Mouse (Mus musculus) Patski (cell line): ENCODE measurements at regions not wholly inside any gene's neighbourhood (a gene's known extent, or its start where the extent isn't known, plus 50 kb on each side); places are given as distances from the start of the nearest gene placed in this dataset.
A peak's percentile ranks its signal among the peaks of the same experiment; 100 is the strongest.

Source experiments
- ATAC-seq: fragments of 100-300 bp; one replicate; pipeline ENCODE4 v1.8.0; 2021
- CTCF ChIA-PET: fragments of 350-600 bp; sonication (Branson Sonifier 250); formaldehyde crosslinking; loops from one replicate; lab custom pipeline; 2022; ENCODE audit warnings: inconsistent platforms; lab: Charles Lee
- POLR2A ChIA-PET: fragments of 350-600 bp; sonication (Branson Sonifier 250); formaldehyde crosslinking; loops from one replicate; lab custom pipeline; 2022; ENCODE audit warnings: antibody characterized with exemption, inconsistent platforms; lab: Charles Lee
- DNase-seq: peaks from one replicate; pipeline ENCODE4 v3.0.0-alpha.2; 2011; ENCODE audit warnings: low read depth, low spot score
- H3K27me3 ChIP-seq: fragments of 371-371 bp; one replicate; pipeline ENCODE4 v1.5.1; 2021
- CTCF ChIP-seq: fragments of 100-300 bp; IDR thresholded peaks from one replicate; pipeline ENCODE4 v1.5.1; 2021
- in situ Hi-C: fragments of 300-500 bp; cut with MboI; formaldehyde crosslinking; loops from 3 replicates; pipeline ENCODE4 v1.11.1; 2018; ENCODE audit warnings: low pct_unique_long_range_greater_than_20kb, mixed read lengths

DNA sequence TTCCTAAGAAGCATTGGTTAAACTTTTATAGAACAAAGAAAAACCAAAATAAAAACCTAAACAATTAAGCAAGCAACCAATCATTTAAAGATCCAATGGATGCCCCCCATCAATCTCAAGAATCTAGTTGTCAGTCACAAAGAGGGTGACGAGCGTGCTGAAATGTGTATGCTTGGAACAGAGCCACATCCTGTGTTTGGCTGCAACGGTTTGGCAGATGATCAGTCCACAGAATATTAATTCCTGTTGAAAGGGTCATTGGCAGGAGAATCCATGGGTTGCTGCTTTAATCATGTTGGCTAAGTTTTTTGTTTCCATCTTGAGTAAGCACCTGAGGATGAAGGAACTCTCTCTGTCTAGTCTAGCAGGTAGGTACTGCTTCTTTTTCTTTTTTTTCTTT is 117.5 kb upstream of the Jag1 start:
- POLR2A ChIA-PET = no interaction called here
- DNase-seq (no peak), ATAC-seq (no peak)
- H3K27me3 ChIP-seq = no peaks in the 10 kb centered on the region
- in situ Hi-C loops = no loop called here
- no peak for TF ChIP-seq CTCF
- CTCF ChIA-PET = interaction anchor here (1.0 kb wide), 1 partner anchor 15 kb away, joined by 3 read pairs; no protein-coding TSS in a partner anchor

DNA sequence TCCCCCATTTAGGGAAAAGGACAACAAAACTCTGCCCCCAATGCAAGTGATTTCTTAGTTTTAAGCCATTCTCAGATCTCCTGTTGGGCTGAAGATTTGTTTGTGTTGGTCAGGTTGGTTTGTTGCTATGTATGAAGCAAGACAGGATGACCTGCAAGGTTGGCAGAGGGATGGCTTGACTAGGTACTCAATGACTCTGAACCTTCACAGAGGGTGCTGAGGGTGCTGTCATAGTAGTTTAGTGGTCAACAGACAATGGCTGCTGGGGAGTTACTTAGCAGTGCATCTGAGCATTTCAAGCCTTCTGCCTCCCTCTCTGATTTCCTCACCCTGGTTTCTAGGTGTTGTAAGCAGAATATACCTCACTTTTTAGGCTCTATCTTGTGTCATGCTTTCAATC is 114.7 kb upstream of the Jag1 start:
- ATAC-seq = peak; percentile 97
- TF ChIP-seq CTCF = no peak
- no peaks in the 10 kb centered on the region for H3K27me3 ChIP-seq
- POLR2A ChIA-PET = no interaction called here
- in situ Hi-C loops = no loop called here
- DNase-seq = peak; percentile 34
- CTCF ChIA-PET = no interaction called here

DNA sequence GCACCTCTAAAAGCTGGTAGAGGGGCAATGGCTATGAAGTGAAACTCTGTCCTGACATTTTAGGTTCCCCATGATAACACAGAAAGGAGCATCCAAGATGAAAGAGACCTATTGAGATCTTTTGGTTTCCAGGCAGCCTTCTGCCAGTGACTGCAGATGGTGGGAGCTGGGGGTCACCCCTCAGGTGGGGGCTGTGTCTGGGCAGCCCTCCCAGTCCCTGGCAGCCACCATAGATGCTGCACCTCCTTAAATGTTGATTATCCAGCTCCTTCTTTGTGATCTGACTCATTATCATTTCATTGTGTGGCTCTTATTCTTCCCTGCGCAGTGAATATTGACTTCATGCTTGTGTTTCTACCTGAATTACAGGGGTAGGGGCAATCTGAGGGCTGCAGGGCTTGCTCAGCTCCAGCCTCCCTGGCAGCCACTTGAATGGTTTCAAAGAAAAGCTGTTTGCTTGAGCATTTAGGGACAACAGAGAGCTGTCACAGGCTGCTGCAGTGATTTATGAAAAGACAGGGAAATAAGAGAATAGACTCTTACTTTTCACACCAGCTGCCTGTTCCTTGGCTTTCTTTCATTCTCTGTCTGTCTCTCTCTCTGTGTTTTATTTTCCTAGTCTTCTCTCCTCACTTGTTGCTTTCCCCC is 113.1 kb upstream of the Jag1 start:
- in situ Hi-C loops = no loop called here
- POLR2A ChIA-PET = no interaction called here
- CTCF ChIA-PET = no interaction called here
- no peaks in the 10 kb centered on the region for H3K27me3 ChIP-seq
- DNase-seq = no peak
- no peak for TF ChIP-seq CTCF
- no peak for ATAC-seq

DNA sequence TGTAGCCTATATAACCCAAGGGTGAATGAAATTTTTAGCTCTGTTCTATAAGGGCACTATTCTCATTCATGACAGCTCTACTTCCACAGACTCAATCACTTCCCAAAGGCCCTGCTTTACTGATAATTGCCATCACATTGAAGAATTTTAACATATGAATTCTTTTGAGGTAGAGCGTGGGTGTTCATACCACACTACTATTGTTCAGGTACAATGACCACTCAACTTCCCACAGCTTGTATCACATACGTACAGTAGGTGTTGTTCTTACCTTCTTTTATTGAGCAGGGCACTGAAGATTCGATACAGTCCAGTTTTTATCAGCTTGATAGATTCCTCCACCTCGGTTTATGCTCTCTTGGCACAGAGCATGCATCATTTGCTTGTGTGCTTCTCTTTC is 111.1 kb upstream of the Jag1 start:
- in situ Hi-C loops = no loop called here
- POLR2A ChIA-PET = no interaction called here
- CTCF ChIA-PET = interaction anchor here (1.0 kb wide), 1 partner anchor 14 kb away, joined by 3 read pairs; no protein-coding TSS in a partner anchor
- H3K27me3 ChIP-seq = no peaks in the 10 kb centered on the region
- no peak for TF ChIP-seq CTCF
- DNase-seq (no peak), ATAC-seq (no peak)

DNA sequence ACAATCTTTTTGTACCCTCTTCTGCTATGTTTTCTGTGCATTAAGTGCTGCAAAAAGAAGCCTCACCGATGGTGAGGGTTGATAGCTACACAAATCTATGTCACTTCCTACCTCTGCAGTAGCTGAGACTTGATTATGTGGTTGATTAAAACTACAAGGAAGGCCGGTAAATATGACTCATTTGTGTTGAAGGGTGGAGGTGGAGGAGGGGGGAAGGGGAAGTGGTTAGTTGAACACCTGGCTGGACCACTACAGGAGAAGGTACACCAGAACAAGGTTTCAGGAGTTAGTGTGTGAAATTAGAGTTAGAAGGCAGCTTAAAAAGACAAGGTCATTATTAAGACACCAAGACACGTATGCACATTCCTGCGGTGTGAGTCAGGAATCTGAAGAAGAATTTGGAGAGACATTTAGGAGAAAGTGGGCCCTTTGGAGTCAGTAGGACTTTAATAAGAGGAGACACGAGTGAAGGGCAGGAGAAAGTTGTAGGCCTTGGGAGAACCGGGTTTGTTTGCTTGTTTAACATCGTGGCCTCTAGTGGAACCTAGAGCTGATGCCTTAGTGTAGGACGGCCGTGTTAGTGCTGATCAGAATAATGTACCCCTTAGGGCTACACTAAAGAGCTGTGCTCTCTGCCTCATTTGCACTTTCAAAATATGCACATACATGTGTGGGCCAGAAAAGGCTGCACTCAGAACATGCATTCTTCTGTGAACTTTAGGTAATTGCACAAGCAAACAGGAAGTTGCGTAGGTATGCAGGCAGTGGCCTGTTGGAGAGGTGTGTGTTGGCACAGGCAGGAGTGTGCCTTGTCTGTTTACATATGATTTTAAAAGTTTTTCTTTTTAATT is 108.5 kb upstream of the Jag1 start:
- ChIA-PET CTCF (no interaction called here), POLR2A (interaction anchor here (0.6 kb wide), 2 partner anchors 96 to 1810 kb away, joined by 3 to 6 read pairs; no protein-coding TSS in a partner anchor)
- no peak for TF ChIP-seq CTCF
- H3K27me3 ChIP-seq = no peaks in the 10 kb centered on the region
- peak; percentile 60 for ATAC-seq
- DNase-seq = no peak
- in situ Hi-C loops = no loop called here

DNA sequence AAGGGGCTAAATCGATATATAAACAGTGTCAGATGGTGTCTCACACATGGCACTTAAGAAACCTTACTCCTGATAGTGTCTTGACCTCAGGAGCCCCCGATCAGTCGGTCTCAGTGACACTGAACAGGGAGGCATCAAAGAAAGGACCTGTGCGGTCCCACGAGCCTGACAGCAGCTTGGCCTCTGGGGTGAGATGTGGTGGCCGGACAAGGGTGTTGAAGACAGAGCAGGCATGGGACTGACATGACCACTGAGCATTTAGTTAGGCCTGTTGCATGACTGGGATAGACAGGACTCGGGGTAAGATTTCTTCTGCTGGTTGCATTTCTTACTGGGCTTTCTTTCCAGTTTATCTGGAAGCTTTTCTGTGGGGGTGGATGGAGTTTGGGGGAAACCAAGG is 99.3 kb upstream of the Jag1 start:
- POLR2A ChIA-PET = no interaction called here

DNA sequence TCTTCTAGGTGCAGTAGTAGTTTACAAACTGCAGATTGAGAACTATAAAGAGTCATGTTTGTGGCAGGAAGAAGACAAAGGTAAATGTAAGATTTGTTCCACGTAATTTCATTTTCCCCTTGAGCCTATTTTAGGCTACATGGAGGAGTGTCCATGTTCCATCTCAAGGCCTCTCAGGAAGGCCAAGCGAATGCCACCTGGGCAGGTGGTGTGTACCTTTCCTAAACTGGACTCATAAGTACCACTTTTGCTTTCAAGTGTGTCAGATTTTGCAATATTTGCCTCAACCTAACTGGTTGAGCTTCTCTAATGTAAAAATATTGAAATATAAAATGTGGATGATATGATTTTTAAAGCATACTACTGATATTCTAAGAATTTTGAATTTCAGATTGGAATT is 91.4 kb upstream of the Jag1 start:
- no peak for TF ChIP-seq CTCF
- ChIA-PET POLR2A (interaction anchor here (0.5 kb wide), 1 partner anchor 208 kb away, joined by 3 read pairs; no protein-coding TSS in a partner anchor), CTCF (no interaction called here)
- H3K27me3 ChIP-seq = no peaks in the 10 kb centered on the region
- in situ Hi-C loops = no loop called here
- DNase-seq = no peak
- ATAC-seq = no peak

More for the DNA sequence above, 99.3 kb upstream of the Jag1 start:
- in situ Hi-C loops = no loop called here
- no peak for ATAC-seq
- CTCF ChIA-PET = no interaction called here
- no peaks in the 10 kb centered on the region for H3K27me3 ChIP-seq
- TF ChIP-seq CTCF = no peak
- no peak for DNase-seq

DNA sequence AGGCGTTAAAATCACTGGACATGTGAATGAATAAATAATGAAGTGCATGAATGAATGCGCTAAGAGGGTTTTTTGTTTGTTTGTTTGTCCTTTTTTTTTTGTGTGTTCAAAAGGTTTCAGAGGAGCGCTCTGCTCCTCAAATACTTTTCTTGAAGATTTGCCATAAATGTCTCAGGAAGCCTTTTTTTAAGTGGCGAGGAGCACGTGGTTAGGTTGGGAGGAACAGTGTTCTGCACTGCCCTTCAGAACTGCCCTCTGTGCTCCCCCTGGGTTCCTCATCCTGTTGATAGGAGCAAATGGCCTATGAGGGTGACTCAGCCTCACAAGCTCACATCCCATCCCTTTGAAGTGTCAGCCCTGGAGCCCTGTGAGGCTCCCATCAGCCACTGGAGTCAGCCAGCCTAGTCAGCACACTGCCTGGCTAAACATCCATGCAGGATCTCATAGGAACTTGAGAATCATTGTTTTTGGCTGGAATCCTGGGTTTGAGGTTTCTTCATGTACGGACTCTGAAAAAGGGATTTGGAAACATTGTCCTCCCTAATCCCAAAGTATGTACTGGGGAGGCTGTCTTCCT is 87.9 kb upstream of the Jag1 start:
- in situ Hi-C loops = loop anchor here (5.0 kb wide), 1 partner anchor 528 kb away; no protein-coding TSS in a partner anchor
- ATAC-seq (peak; percentile 99), DNase-seq (peak; percentile 95)
- no peak for TF ChIP-seq CTCF
- H3K27me3 ChIP-seq = no peaks in the 10 kb centered on the region
- ChIA-PET CTCF (interaction anchor here (1.3 kb wide), 1 partner anchor 10 kb away, joined by 3 read pairs; no protein-coding TSS in a partner anchor), POLR2A (no interaction called here)

DNA sequence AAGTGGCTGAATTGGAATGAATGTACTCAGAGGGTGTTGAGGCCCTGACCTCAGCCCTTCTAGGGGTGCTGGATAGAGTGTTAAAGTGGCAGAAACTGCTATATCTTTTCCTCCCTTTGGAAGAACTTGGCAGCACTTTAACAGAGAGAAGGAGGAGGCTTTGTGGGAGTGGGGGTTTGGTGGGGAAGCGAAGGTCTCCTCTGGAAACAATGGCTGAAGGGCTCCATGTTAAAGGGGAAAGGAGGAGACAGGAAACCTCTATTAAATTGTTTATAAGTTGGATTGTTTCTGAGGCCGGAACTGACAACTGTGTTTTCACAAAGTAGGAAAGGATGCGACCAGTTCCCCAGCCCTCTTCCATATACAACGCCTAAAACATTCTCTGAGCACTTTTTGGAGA is 83.7 kb upstream of the Jag1 start:
- no peak for DNase-seq
- TF ChIP-seq CTCF = no peak
- POLR2A ChIA-PET = no interaction called here
- ATAC-seq = no peak
- CTCF ChIA-PET = no interaction called here
- in situ Hi-C loops = loop anchor here (5.0 kb wide), 1 partner anchor 532 kb away; no protein-coding TSS in a partner anchor
- no peaks in the 10 kb centered on the region for H3K27me3 ChIP-seq

DNA sequence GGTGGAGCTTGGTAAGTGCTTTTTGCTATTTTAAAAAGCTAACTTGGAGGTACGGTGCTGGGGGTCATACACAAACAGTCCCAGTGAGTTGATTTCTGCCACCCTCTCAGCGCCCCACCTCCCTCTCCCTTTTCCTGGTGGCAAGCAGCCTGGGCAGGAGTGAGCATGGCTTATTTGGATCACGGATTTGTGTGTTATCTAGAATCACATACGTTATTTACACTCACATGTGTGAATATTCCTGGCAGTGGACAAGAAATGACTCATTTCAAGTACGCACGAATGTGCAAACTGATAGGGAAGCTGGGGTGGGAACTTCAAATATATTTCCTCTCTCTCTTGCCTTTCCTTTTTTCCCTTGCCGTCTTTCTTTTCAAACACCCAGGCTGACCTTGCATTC is 75.7 kb upstream of the Jag1 start:
- POLR2A ChIA-PET = no interaction called here
- ATAC-seq (no peak), DNase-seq (no peak)
- TF ChIP-seq CTCF = no peak
- CTCF ChIA-PET = interaction anchor here (1.5 kb wide), 1 partner anchor 11 kb away, joined by 6 read pairs; no protein-coding TSS in a partner anchor
- in situ Hi-C loops = no loop called here
- no peaks in the 10 kb centered on the region for H3K27me3 ChIP-seq
